ENCODE assay signal across 14 mouse cellular contexts in genomic region chr1:75244175-75244826, GRCm38 (mm10). TPM values are rescaled to one million over a fixed set of nuclear protein-coding genes. Genes with fewer than 3 reads are reported as not detected.
DNase-seq lines count a peak whose midpoint lies in the region; ATAC-seq and TF ChIP-seq lines count a peak whose summit lies in the region.
"Had no signal": no experiment of that assay in that cellular context is flagged by ENCODE, and none has a peak within 500 bp of the region (broad histone marks: within the 10 kb centered on the region; RNA-seq: fewer than 3 reads in every experiment).

No protein-coding gene starts in this region.

- DNase-seq in cerebellum, adult 9-11 months: peak; percentile 42
- no peak for DNase-seq in cerebellum, postnatal 10 days
- DNase-seq in layer of hippocampus, adult 2 months (ENCODE audit: low spot score in 2 of 2): no peak
- no peak for DNase-seq in layer of hippocampus, adult 9-11 months
- peak; percentile 64 for DNase-seq in brain, adult 2 months (ENCODE audit: low read depth, low spot score)
- no peak for DNase-seq in liver, postnatal 0 days
- no peak for DNase-seq in spleen, postnatal 36 days (ENCODE audit: low spot score in 2 of 2)
- DNase-seq in spleen, postnatal 10 days (ENCODE audit: low spot score in 2 of 2): no peak
- DNase-seq: adrenal gland, adult 8-10 months had no signal

- peaks cover 32% of the 10 kb centered on the region for H3K36me3 ChIP-seq in liver, postnatal 0 days (replicated peaks; ENCODE audit: insufficient read depth, low read length)

- no peak overlapping the region for H3K9ac ChIP-seq in liver, postnatal 0 days (replicated peaks)

- no peaks in the 10 kb centered on the region for H3K9me3 ChIP-seq in liver, postnatal 0 days (ENCODE audit: low read length)

- H3K4me2 ChIP-seq in liver, postnatal 0 days (ENCODE audit: low read depth, low read length): no peak overlapping the region

- ATAC-seq in liver, postnatal 0 days: peak; percentile 16

- no peaks in the 10 kb centered on the region for H3K27me3 ChIP-seq in liver, postnatal 0 days (ENCODE audit: insufficient read depth, low read length)

- no peak for TF ChIP-seq CTCF in layer of hippocampus, adult 2 months (conservative IDR thresholded peaks at IDR 0.05)
- no peak for TF ChIP-seq CTCF in liver, postnatal 0 days (IDR thresholded peaks at IDR 0.05; ENCODE audit: low read depth)

- no peak for TF ChIP-seq EP300 in liver, postnatal 0 days (IDR thresholded peaks at IDR 0.05; ENCODE audit: low read depth)

- H3K27ac ChIP-seq in layer of hippocampus, adult 2 months: peak overlapping the region; percentile 43; the same call in 1 of the 2 replicates
- no peak overlapping the region for H3K27ac ChIP-seq in liver, postnatal 0 days (ENCODE audit: low read depth)
- H3K27ac ChIP-seq: macrophage had no signal

- WGBS in liver, postnatal 0 days (ENCODE audit: insufficient replicate concordance): 92% methylated on average over 12 of the region's 12 CpGs

- H3K4me3 ChIP-seq in layer of hippocampus, adult 2 months: no peak overlapping the region
- no peak overlapping the region for H3K4me3 ChIP-seq in liver, postnatal 0 days (ENCODE audit: low read depth, low read length)

- peaks cover 5% of the 10 kb centered on the region for H3K4me1 ChIP-seq in liver, postnatal 0 days (ENCODE audit: insufficient read depth)

RNA-seq across cellular contexts. Expression of gene Dnajb2, which starts 8.1 kb away (rescaled TPM):
- 10 to 100 TPM; 69.6 to 82.8 TPM for total RNA-seq in layer of hippocampus, adult 2 months (2021)
- polyA plus RNA-seq in liver, postnatal 0 days (2015; fragmentation: Nextera tagmentation; extraction: Ambion mirVana): 29.0 and 31.0 TPM in 2 replicates

RNA-seq across cellular contexts. Expression of gene A630095N17Rik, which starts 12.4 kb away (rescaled TPM):
- total RNA-seq in layer of hippocampus, adult 2 months (2021): not detected
- 0.18 TPM in 1 of 2 replicates, not detected in the other for polyA plus RNA-seq in liver, postnatal 0 days (2015; fragmentation: Nextera tagmentation; extraction: Ambion mirVana)
- total RNA-seq: adrenal gland, adult 8-10 months; heart, postnatal 10 days; layer of hippocampus, postnatal 36 days had no signal
- polyA plus RNA-seq: limb, embryonic 14.5 days; macrophage had no signal

RNA-seq across cellular contexts. Expression of gene Ptprn, which starts 20.0 kb away (rescaled TPM):
- total RNA-seq in layer of hippocampus, adult 2 months (2021): 100 to 1,000 TPM; 395 to 416 TPM
- 0.02 and 0.09 TPM in 2 replicates for polyA plus RNA-seq in liver, postnatal 0 days (2015; fragmentation: Nextera tagmentation; extraction: Ambion mirVana)
- total RNA-seq: granulocyte monocyte progenitor cell, adult 5-6 weeks had no signal

RNA-seq across cellular contexts. Expression of gene Tuba4a, which starts 24.6 kb away (rescaled TPM):
- 100 to 1,000 TPM; 533 to 543 TPM for total RNA-seq in layer of hippocampus, adult 2 months (2021)
- 291 and 298 TPM in 2 replicates for polyA plus RNA-seq in liver, postnatal 0 days (2015; fragmentation: Nextera tagmentation; extraction: Ambion mirVana)

RNA-seq across cellular contexts. Expression of gene Stk16, which starts 33.7 kb away (rescaled TPM):
- 10 to 100 TPM; 88.6 to 93.7 TPM for total RNA-seq in layer of hippocampus, adult 2 months (2021)
- polyA plus RNA-seq in liver, postnatal 0 days (2015; fragmentation: Nextera tagmentation; extraction: Ambion mirVana): 88.3 and 101 TPM in 2 replicates

Comparison
In these comparisons a context has a peak if more than half of its experiments do, and no peak if none do; other contexts are left out.
1. DNase-seq: peak in cerebellum, adult 9-11 months (single experiment) and brain, adult 2 months (single experiment); none in cerebellum, postnatal 10 days (0 of 2), layer of hippocampus, adult 2 months (0 of 2), layer of hippocampus, adult 9-11 months (single experiment), liver, postnatal 0 days (single experiment), spleen, postnatal 36 days (0 of 2) and spleen, postnatal 10 days (0 of 2).